Mouse (Mus musculus): ENCODE results near the gene Zfp697. TPM values are rescaled to one million over a fixed set of nuclear protein-coding genes. Genes with fewer than 3 reads are reported as not detected.

Zfp697 gene
- polyA plus RNA-seq, 1 experiment from 2014 or later, result 21.5 TPM

DNA sequence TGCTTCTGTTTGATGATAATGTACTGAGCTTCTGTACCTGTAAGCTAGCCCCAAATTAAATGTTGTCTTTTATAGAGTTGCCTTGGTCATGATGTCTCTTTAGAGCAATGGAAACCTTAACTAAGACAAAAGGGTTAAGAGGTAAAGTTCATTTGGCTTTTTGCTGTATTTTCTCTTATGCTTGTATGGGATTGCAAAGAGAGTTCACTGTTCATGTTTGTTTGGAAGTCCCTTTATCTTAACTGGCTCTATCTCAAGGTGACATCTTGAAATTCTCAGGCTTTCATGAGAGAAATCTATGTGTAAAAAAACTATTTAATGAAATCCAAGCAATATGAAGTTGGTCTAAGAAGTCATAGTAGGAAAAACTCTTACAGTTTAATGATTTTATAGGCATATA, 398.7 kb downstream of the Zfp697 start:
- Histone ChIP-seq H3K36me3 (ENCODE audit: control insufficient read depth, insufficient read depth, low read length) (no peaks in the 10 kb centered on the region), H3K4me1 (ENCODE audit: control insufficient read depth, insufficient read depth, low read length) (no peaks in the 10 kb centered on the region), H3K27ac (ENCODE audit: low read depth, low read length) (no peak overlapping the region), H3K9me3 (ENCODE audit: control insufficient read depth, low read length) (no peaks in the 10 kb centered on the region), H3K27me3 (ENCODE audit: control insufficient read depth, insufficient read depth, low read length) (no peaks in the 10 kb centered on the region), H3K4me3 (ENCODE audit: low read length) (no peak overlapping the region), H3K4me2 (replicated peaks; ENCODE audit: low read depth, low read length) (no peak overlapping the region), H3K9ac (ENCODE audit: low read depth, low read length) (no peak overlapping the region)
- no peak for ATAC-seq (ENCODE audit: low FRiP score, low TSS enrichment)

GRCm38 (mm10) chr3:98782181-98782868, 400.1 kb downstream of the Zfp697 start:
- no peaks in the 10 kb centered on the region for H3K36me3 ChIP-seq (ENCODE audit: control insufficient read depth, insufficient read depth, low read length)
- H3K4me1 ChIP-seq (ENCODE audit: control insufficient read depth, insufficient read depth, low read length), result no peaks in the 10 kb centered on the region
- H3K27me3 ChIP-seq (ENCODE audit: control insufficient read depth, insufficient read depth, low read length), result no peaks in the 10 kb centered on the region
- no peak overlapping the region for H3K9ac ChIP-seq (ENCODE audit: low read depth, low read length)
- no peak overlapping the region for H3K4me2 ChIP-seq (replicated peaks; ENCODE audit: low read depth, low read length)
- H3K9me3 ChIP-seq (ENCODE audit: control insufficient read depth, low read length), result no peaks in the 10 kb centered on the region
- no peak overlapping the region for H3K4me3 ChIP-seq (ENCODE audit: low read length)
- ATAC-seq (ENCODE audit: low FRiP score, low TSS enrichment), result no peak
- no peak overlapping the region for H3K27ac ChIP-seq (ENCODE audit: low read depth, low read length)

DNA sequence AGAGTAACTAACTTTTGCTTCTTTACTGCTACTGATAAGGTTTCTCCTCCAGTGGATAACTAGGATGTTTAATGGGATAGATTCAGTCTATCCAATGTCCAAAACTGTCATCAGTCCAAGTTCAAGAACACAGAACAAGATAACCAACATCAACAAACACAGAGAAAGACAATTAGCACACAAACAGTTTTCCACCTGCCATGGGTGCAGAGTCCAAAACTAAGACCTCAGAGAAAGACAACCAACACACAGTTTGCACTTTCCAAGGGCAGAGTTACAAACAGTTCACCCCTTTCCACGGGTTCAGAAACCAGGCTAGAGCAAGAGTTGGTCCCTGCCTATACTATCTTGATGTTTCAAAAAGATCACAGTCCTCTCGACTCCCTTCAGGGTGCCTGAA, 404.3 kb downstream of the Zfp697 start:
- Histone ChIP-seq H3K27me3 (ENCODE audit: control insufficient read depth, insufficient read depth, low read length) (no peaks in the 10 kb centered on the region), H3K27ac (ENCODE audit: low read depth, low read length) (no peak overlapping the region), H3K4me3 (ENCODE audit: low read length) (no peak overlapping the region), H3K9ac (ENCODE audit: low read depth, low read length) (no peak overlapping the region), H3K9me3 (ENCODE audit: control insufficient read depth, low read length) (no peaks in the 10 kb centered on the region), H3K36me3 (ENCODE audit: control insufficient read depth, insufficient read depth, low read length) (no peaks in the 10 kb centered on the region), H3K4me1 (ENCODE audit: control insufficient read depth, insufficient read depth, low read length) (no peaks in the 10 kb centered on the region), H3K4me2 (replicated peaks; ENCODE audit: low read depth, low read length) (no peak overlapping the region)
- no peak for ATAC-seq (ENCODE audit: low FRiP score, low TSS enrichment)
- 68% methylated on average over 2 of the region's 2 CpGs for WGBS

Other genes starting within 250 kb of the Zfp697 start
- gene Adam30, start 221.8 kb upstream of the Zfp697 start, polyA plus RNA-seq (2014; fragmentation: Nextera tagmentation; extraction: Ambion mirVana), result 0.06 TPM in 1 of 2 replicates, not detected in the other
- gene Reg4, start 160.3 kb upstream of the Zfp697 start, polyA plus RNA-seq (2014; fragmentation: Nextera tagmentation; extraction: Ambion mirVana), result 0.31 TPM in 1 of 2 replicates, not detected in the other
- 6.4 and 6.7 TPM in 2 replicates for gene Hmgcs2, start 102.0 kb upstream of the Zfp697 start, polyA plus RNA-seq (2014; fragmentation: Nextera tagmentation; extraction: Ambion mirVana)
- gene Phgdh, start 42.5 kb upstream of the Zfp697 start, polyA plus RNA-seq (2014; fragmentation: Nextera tagmentation; extraction: Ambion mirVana), result 424 and 494 TPM in 2 replicates
- 4.8 and 8.3 TPM in 2 replicates for gene Gm4450, start 74.7 kb downstream of the Zfp697 start, polyA plus RNA-seq (2014; fragmentation: Nextera tagmentation; extraction: Ambion mirVana)
- 7.7 and 9.1 TPM in 2 replicates for gene Hsd3b4, start 128.1 kb downstream of the Zfp697 start, polyA plus RNA-seq (2014; fragmentation: Nextera tagmentation; extraction: Ambion mirVana)
- gene Gm10681, start 206.3 kb downstream of the Zfp697 start, polyA plus RNA-seq (2014; fragmentation: Nextera tagmentation; extraction: Ambion mirVana), result 7.7 and 16.8 TPM in 2 replicates
- gene Hsd3b5, start 247.8 kb downstream of the Zfp697 start, polyA plus RNA-seq (2014; fragmentation: Nextera tagmentation; extraction: Ambion mirVana), result not detected in 2 replicates